Mouse (Mus musculus) liver, embryonic 14.5 days (tissue): ENCODE measurements at regions not wholly inside any gene's neighbourhood (a gene's known extent, or its start where the extent isn't known, plus 50 kb on each side); places are given as distances from the start of the nearest gene placed in this dataset.

Experiments
- ATAC-seq: fragments of 200-750 bp; cut with Nextera tagmentation; 2 replicates; pipeline ENCODE4 v1.8.0; 2017; ENCODE audit warnings: moderate number of reproducible peaks, mild to moderate bottlenecking, moderate library complexity; ENCODE audit not compliant: insufficient read depth
- DNase-seq, 3 experiments: peaks; one replicate each; pipeline ENCODE4 v3.0.0-alpha.2; 2012 to 2013; ENCODE audit warnings: low read depth in 3 of 3, low spot score in 3 of 3
- H3K27ac ChIP-seq: fragments of 300-500 bp; sonication (generic); 2 replicates; pipeline ENCODE4 v1.5.1; 2014; ENCODE audit warnings: moderate library complexity, mild to moderate bottlenecking, control low read depth, inconsistent platforms
- H3K27me3 ChIP-seq: fragments of 300-500 bp; sonication (generic); 2 replicates; pipeline ENCODE4 v1.6.1; 2014; ENCODE audit warnings: mild to moderate bottlenecking, low read length, moderate library complexity; ENCODE audit not compliant: control insufficient read depth, insufficient read depth
- H3K36me3 ChIP-seq: fragments of 300-500 bp; sonication (generic); replicated peaks from 2 replicates; pipeline ENCODE4 v1.6.1; 2014; ENCODE audit warnings: low read depth; ENCODE audit not compliant: control insufficient read depth, insufficient read depth
- H3K4me1 ChIP-seq, 2 experiments: fragments of 200-500 bp in 1 of 2; fragments of 300-500 bp in 1 of 2; sonication (generic) in 1 of 2; replicated peaks; 2 replicates each; pipeline ENCODE4 v1.6.1; 2012 to 2014; ENCODE audit warnings: antibody characterized with exemption in 1 of 2, inconsistent platforms in 1 of 2, low read length in 1 of 2; ENCODE audit not compliant: control insufficient read depth in 2 of 2, insufficient read depth in 2 of 2
- H3K4me2 ChIP-seq: fragments of 300-500 bp; sonication (generic); 2 replicates; pipeline ENCODE4 v1.6.1; 2014; ENCODE audit warnings: low read depth, mild to moderate bottlenecking, control low read depth, moderate library complexity
- H3K4me3 ChIP-seq, 2 experiments: fragments of 200-500 bp in 1 of 2; fragments of 300-500 bp in 1 of 2; sonication (generic) in 1 of 2; 2 replicates each; pipeline ENCODE4 v1.5.1; 2012 to 2014; ENCODE audit warnings: low read depth in 2 of 2, low read length in 2 of 2, mild to moderate bottlenecking in 2 of 2, control low read depth in 1 of 2, inconsistent platforms in 1 of 2, moderate library complexity in 1 of 2; ENCODE audit not compliant: insufficient read depth in 1 of 2
- H3K9ac ChIP-seq: fragments of 300-500 bp; sonication (generic); replicated peaks from 2 replicates; pipeline ENCODE4 v1.6.1; 2014; ENCODE audit warnings: mild to moderate bottlenecking, control low read depth, moderate library complexity
- H3K9me3 ChIP-seq: fragments of 300-500 bp; sonication (generic); 2 replicates; pipeline ENCODE4 v1.6.1; 2016; ENCODE audit warnings: low read length, mixed read lengths; ENCODE audit not compliant: control insufficient read depth
- CTCF ChIP-seq: IDR thresholded peaks from 2 replicates; pipeline ENCODE4 v1.5.1; 2016; ENCODE audit warnings: antibody characterized with exemption, low read depth, control low read depth
- EP300 ChIP-seq: IDR thresholded peaks from 2 replicates; pipeline ENCODE4 v1.6.1; 2016; ENCODE audit warnings: antibody characterized with exemption, low read depth
- WGBS: fragments of 180-500 bp; shearing (Covaris S2); extraction: QIAGEN DNeasy Blood & Tissue Kit; methylation state at CpG from one replicate; pipeline ENCODE4 v1.1.7; 2014; ENCODE audit not compliant: insufficient replicate concordance; 5-methylcytosine and 5-hydroxymethylcytosine counted together

DNA sequence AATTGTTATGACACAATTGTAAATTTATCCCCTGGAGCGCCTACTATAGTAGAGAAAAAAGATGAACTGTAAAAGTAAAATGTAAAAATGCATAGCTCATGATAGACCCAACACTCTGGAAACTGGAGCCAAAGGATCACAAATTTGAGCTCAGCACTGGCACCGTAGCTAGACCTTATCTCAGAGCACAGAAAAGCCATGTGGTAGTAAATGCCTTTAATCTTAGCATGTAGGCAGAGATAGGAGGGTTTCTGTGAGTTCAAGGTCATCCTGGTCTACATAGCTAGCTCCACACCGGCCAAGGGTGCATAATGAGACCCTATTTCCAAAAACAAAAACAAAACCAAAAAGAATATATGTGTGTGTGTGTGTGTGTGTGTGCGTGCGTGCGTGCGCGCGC is 203.6 kb upstream of the Hnrnpa3 start:
- no peak overlapping the region for H3K27ac ChIP-seq
- no peaks in the 10 kb centered on the region for H3K36me3 ChIP-seq
- 0 out of 4 replicates have a peak, but pooled peaks cover 0 to 1% of the 10 kb centered on the region in 2 experiments for H3K4me1 ChIP-seq
- DNase-seq = no peak
- H3K9ac ChIP-seq = no peak overlapping the region
- H3K9me3 ChIP-seq = no peaks in the 10 kb centered on the region
- no peak overlapping the region for H3K4me3 ChIP-seq
- H3K27me3 ChIP-seq = no peaks in the 10 kb centered on the region
- H3K4me2 ChIP-seq = no peak overlapping the region
- WGBS = 76% methylated on average over 9 of the region's 9 CpGs
- TF ChIP-seq CTCF (no peak), EP300 (no peak)
- ATAC-seq = peak; percentile 44

DNA sequence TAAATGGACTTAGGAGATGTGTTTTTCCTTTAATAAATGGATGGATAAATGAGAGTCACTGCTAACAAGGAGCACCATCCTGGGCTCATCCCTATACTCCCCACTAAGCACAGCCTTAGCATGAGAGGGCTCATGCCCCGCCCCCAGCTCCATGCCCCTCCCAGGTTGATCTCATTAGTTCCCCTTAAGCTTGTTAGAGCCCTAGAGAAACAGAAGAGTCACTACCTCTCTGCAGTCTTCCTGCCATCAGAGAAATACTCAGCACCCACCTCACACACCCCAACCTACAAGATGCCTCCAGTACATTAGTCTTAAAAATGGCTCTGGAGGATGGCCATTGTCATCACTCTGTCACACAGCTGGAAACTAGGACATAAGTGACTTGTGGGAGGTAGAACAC is 202.8 kb upstream of the Hnrnpa3 start:
- no peak overlapping the region for H3K4me3 ChIP-seq
- H3K27me3 ChIP-seq = no peaks in the 10 kb centered on the region
- DNase-seq (no peak), ATAC-seq (no peak)
- H3K4me1 ChIP-seq = no peaks in the 10 kb centered on the region
- no peak for TF ChIP-seq CTCF
- no peak for TF ChIP-seq EP300
- no peaks in the 10 kb centered on the region for H3K36me3 ChIP-seq
- no peaks in the 10 kb centered on the region for H3K9me3 ChIP-seq
- H3K4me2 ChIP-seq = no peak overlapping the region
- no peak overlapping the region for H3K9ac ChIP-seq
- 78% methylated on average over 1 of the region's 1 CpGs for WGBS
- H3K27ac ChIP-seq = no peak overlapping the region

DNA sequence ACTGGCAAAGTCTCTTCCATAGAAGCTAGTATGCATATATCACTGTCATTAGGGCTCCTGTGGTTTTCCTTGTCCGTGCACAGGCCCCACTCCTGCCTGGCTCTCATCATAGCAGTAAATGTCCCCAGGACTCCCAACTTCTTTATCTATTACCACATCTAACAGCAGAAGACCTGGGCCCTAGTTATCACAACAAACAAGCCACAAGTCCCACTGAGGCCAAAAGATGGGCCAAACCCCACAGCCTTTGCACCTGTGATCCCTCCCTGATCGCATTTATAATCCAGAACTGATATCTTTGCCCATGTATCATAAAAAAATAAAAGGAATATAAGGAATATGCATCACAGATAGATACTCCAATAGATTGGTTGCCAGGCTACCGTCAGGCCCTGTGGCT is 201.6 kb upstream of the Hnrnpa3 start:
- H3K4me3 ChIP-seq = no peak overlapping the region
- H3K4me2 ChIP-seq = no peak overlapping the region
- H3K9ac ChIP-seq = no peak overlapping the region
- H3K4me1 ChIP-seq = no peaks in the 10 kb centered on the region
- WGBS = 54% methylated on average over 3 of the region's 3 CpGs
- DNase-seq (no peak), ATAC-seq (no peak)
- H3K36me3 ChIP-seq = no peaks in the 10 kb centered on the region
- H3K27ac ChIP-seq = no peak overlapping the region
- no peaks in the 10 kb centered on the region for H3K9me3 ChIP-seq
- no peaks in the 10 kb centered on the region for H3K27me3 ChIP-seq
- TF ChIP-seq EP300 (no peak), CTCF (no peak)

DNA sequence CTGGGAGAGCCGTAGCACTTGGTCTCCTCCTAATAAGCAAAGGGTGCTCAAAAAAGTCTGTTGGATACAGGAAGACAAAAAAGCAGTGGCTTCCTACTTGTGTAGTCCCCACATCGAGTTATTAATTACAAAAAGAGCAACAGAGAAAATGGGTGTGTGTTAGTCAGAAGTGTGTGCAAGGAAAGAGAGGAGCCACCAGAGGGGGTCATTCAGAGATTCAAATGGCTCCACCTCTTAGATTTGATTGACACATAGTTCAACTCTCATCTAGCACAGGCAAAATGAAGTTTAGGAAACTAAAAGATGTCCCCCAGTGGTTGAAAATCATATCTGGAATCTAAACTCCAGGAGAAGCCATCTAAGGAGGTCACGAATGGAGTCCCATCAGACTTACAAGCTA is 200.2 kb upstream of the Hnrnpa3 start:
- H3K4me1 ChIP-seq = no peaks in the 10 kb centered on the region
- DNase-seq (no peak), ATAC-seq (no peak)
- WGBS = 63% methylated on average over 3 of the region's 3 CpGs
- no peak overlapping the region for H3K4me2 ChIP-seq
- no peaks in the 10 kb centered on the region for H3K9me3 ChIP-seq
- H3K27ac ChIP-seq = no peak overlapping the region
- no peak overlapping the region for H3K4me3 ChIP-seq
- TF ChIP-seq EP300 (no peak), CTCF (no peak)
- no peaks in the 10 kb centered on the region for H3K27me3 ChIP-seq
- H3K36me3 ChIP-seq = no peaks in the 10 kb centered on the region
- no peak overlapping the region for H3K9ac ChIP-seq

DNA sequence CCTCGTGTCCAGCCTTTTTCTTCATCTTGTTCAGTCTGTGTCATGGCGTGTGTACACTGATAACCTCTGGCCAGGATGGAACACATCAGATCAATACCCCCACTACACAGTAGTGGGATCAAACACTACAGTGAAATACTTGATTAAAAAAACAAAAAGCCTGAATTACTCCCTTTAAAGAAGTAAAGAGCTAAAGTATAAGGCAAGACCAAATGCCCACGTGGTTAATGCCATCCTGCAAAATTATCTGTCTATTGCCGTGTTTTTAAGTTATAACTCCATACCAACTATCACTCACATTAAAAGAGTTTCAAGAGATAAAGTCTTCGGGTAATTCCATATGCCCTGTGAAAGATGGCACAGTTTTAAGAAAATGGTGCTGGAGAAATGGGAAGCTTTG is 198.6 kb upstream of the Hnrnpa3 start:
- Histone ChIP-seq H3K9me3 (no peaks in the 10 kb centered on the region), H3K4me2 (no peak overlapping the region), H3K36me3 (no peaks in the 10 kb centered on the region), H3K27me3 (no peaks in the 10 kb centered on the region), H3K4me1 (no peaks in the 10 kb centered on the region), H3K4me3 (no peak overlapping the region), H3K27ac (no peak overlapping the region), H3K9ac (no peak overlapping the region)
- ATAC-seq = no peak
- 55% methylated on average over 5 of the region's 5 CpGs for WGBS
- TF ChIP-seq CTCF = no peak
- no peak for TF ChIP-seq EP300
- no peak for DNase-seq
